Mouse (Mus musculus) G1E (cell line): ENCODE measurements around the gene Pgd.

Experiments used
- CTCF ChIP-seq: IDR thresholded peaks from 2 replicates; pipeline ENCODE4 v1.5.1; 2012; ENCODE audit warnings: low read depth, low read length, inconsistent platforms, mixed read lengths
- GATA1 ChIP-seq: IDR thresholded peaks from 2 replicates; pipeline ENCODE4 v1.6.1; 2012; ENCODE audit warnings: borderline replicate concordance, low read length, inconsistent platforms, mixed read lengths
- TAL1 ChIP-seq: conservative IDR thresholded peaks from 2 replicates; pipeline ENCODE4 v1.6.1; 2012; ENCODE audit warnings: low read depth, low read length, inconsistent platforms, mixed read lengths

- TF ChIP-seq CTCF = no peak
- no peak for TF ChIP-seq TAL1
- TF ChIP-seq GATA1 = no peak
Observed at GRCm38 (mm10) chr4:149170394-149170931, 3.9 kb upstream of the Pgd start.
